18 mouse cellular contexts compared by ENCODE assay signal in genomic region chr11:118216468-118216867, GRCm38 (mm10). TPM values are rescaled to one million over a fixed set of nuclear protein-coding genes. Genes with fewer than 3 reads are reported as not detected.
DNase-seq lines count a peak whose midpoint lies in the region; TF ChIP-seq lines count a peak whose summit lies in the region.
"Had no signal": no experiment of that assay in that cellular context is flagged by ENCODE, and none has a peak within 500 bp of the region (broad histone marks: within the 10 kb centered on the region; RNA-seq: fewer than 3 reads in every experiment).

No protein-coding gene starts in this region.

- intact Hi-C loops in heart, postnatal 10 days (cut with DNase I) = no loop called here

- TF ChIP-seq CTCF in kidney, adult 2 months (conservative IDR thresholded peaks at IDR 0.05; ENCODE audit: insufficient read depth, insufficient read length, low read depth, low read length) = no peak
- TF ChIP-seq CTCF in small intestine, adult 2 months (IDR thresholded peaks at IDR 0.05; ENCODE audit: extremely low read depth, insufficient read length, insufficient replicate concordance, low read depth, low read length) = no peak

- H3K27me3 ChIP-seq in kidney, adult 2 months (replicated peaks; ENCODE audit: control insufficient read depth, insufficient read depth, low read length) = no peaks in the 10 kb centered on the region
- no peaks in the 10 kb centered on the region for H3K27me3 ChIP-seq in small intestine, adult 2 months (ENCODE audit: control insufficient read depth, insufficient read depth, low read length)
- H3K27me3 ChIP-seq: hindbrain, embryonic 15.5 days; limb, embryonic 13.5 days; neural tube, embryonic 13.5 days had no signal

- DNase-seq in heart, adult 11 months = peak; percentile 97
- DNase-seq in heart, postnatal 10 days = no peak
- no peak for DNase-seq in kidney, adult 2 months
- no peak for DNase-seq in kidney, postnatal 25 days
- no peak for DNase-seq in spleen, postnatal 36 days (ENCODE audit: low spot score in 2 of 2)
- DNase-seq in ovary, postnatal 10 days (ENCODE audit: low spot score) = no peak
- DNase-seq: cerebellum, adult 11 months; kidney, adult 11 months; kidney, postnatal 10 days; layer of hippocampus, adult 9-11 months; lung, embryonic 14.5 days; lung, postnatal 4 days; right cerebral cortex, postnatal 25 days had no signal

- 55% methylated on average over 6 of the region's 6 CpGs for WGBS in kidney, adult 2 months
- 52% methylated on average over 6 of the region's 6 CpGs for WGBS in small intestine, adult 2 months

- no peaks in the 10 kb centered on the region for H3K36me3 ChIP-seq in kidney, adult 2 months (ENCODE audit: control insufficient read depth, insufficient read depth, low read length)
- H3K36me3 ChIP-seq in small intestine, adult 2 months (ENCODE audit: control insufficient read depth, insufficient read depth, low read length) = no peaks in the 10 kb centered on the region
- H3K36me3 ChIP-seq: hindbrain, embryonic 15.5 days; limb, embryonic 13.5 days; neural tube, embryonic 13.5 days had no signal

- no peak for TF ChIP-seq POLR2A in kidney, adult 2 months (IDR thresholded peaks at IDR 0.05; ENCODE audit: low read depth, low read length)
- no peak for TF ChIP-seq POLR2A in small intestine, adult 2 months (IDR thresholded peaks at IDR 0.05; ENCODE audit: low read depth, low read length)

- peaks cover 24% of the 10 kb centered on the region for H3K4me1 ChIP-seq in kidney, adult 2 months (ENCODE audit: control insufficient read depth, insufficient read depth, low read length)
- peaks cover 59% of the 10 kb centered on the region for H3K4me1 ChIP-seq in brown adipose tissue, adult 24 weeks (ENCODE audit: control insufficient read depth, insufficient read depth, insufficient read length, low read length)
- H3K4me1 ChIP-seq in small intestine, adult 2 months (ENCODE audit: control insufficient read depth, insufficient read depth, insufficient read length, low read length) = peaks cover 22% of the 10 kb centered on the region

- H3K27ac ChIP-seq in kidney, adult 2 months (ENCODE audit: insufficient read depth, low read depth, low read length) = 0 out of 2 replicates have a peak overlapping the region, but pooled peaks have one; percentile 17
- H3K27ac ChIP-seq in brown adipose tissue, adult 24 weeks (replicated peaks; ENCODE audit: low read depth, low read length) = peak overlapping the region; percentile 94
- H3K27ac ChIP-seq in small intestine, adult 2 months (ENCODE audit: insufficient read depth, low read depth, low read length) = peak overlapping the region; percentile 41
- H3K27ac ChIP-seq: hindbrain, embryonic 15.5 days; limb, embryonic 13.5 days; neural tube, embryonic 13.5 days had no signal

- no peak overlapping the region for H3K4me3 ChIP-seq in kidney, adult 2 months (ENCODE audit: insufficient read depth, low read depth, low read length)
- no peak overlapping the region for H3K4me3 ChIP-seq in brown adipose tissue, adult 24 weeks (ENCODE audit: insufficient read depth, low read depth, low read length)
- H3K4me3 ChIP-seq in small intestine, adult 2 months (ENCODE audit: low read depth, low read length) = no peak overlapping the region
- H3K4me3 ChIP-seq: hindbrain, embryonic 15.5 days; limb, embryonic 13.5 days; neural tube, embryonic 13.5 days had no signal

RNA-seq across cellular contexts. Expression of gene Cyth1, which starts 31.9 kb away (rescaled TPM):
- total RNA-seq in heart, postnatal 10 days (2021) = 10 to 100 TPM; 51.2 to 59.7 TPM
- 18.9 and 19.5 TPM in 2 replicates for polyA plus RNA-seq in kidney, adult 2 months (2012; rRNA removed)
- 37.2 and 41.9 TPM in 2 replicates for polyA plus RNA-seq in brown adipose tissue, adult 24 weeks (2012; ENCODE audit: insufficient read depth, insufficient read length, missing spikeins)
- 8.5 and 19.6 TPM in 2 replicates for polyA plus RNA-seq in small intestine, adult 2 months (2012; rRNA removed)

Comparison
In these comparisons a context has a peak if more than half of its experiments do, and no peak if none do; other contexts are left out.
1. H3K27ac ChIP-seq: peak in every context shown above with its lines; median percentile 94 in brown adipose tissue, adult 24 weeks; 41 in small intestine, adult 2 months; 17 in kidney, adult 2 months.